16 mouse cellular contexts compared by ENCODE assay signal in the genomic region with DNA sequence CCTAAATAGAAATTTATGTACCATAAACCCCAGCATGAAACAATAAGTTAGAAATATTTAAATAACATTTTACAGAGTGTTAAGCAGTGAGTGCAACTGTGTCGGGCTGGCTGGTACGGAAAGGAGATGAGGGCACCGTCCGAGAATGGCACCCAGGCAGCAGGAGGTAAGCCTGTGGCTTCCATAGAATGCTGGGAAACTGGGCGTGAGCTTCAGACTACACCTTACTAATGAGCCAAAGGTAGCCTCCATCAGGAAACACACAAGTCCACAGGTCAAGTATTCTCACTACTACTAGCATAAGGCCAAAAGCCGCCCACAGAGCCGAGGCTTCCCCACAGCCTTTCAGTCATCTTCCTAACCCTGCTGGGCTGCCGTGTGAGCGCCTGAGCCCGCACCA.
"Had no signal": no experiment of that assay in that cellular context is flagged by ENCODE, and none has a peak within 500 bp of the region (broad histone marks: within the 10 kb centered on the region; RNA-seq: fewer than 3 reads in every experiment).

No protein-coding gene starts in this region.

- H3K4me3 ChIP-seq: neural tube, embryonic 12.5 days; neural tube, embryonic 13.5 days; neural tube, embryonic 15.5 days; stomach, embryonic 15.5 days had no signal

- H3K4me1 ChIP-seq: neural tube, embryonic 12.5 days had no signal

- H3K36me3 ChIP-seq: neural tube, embryonic 12.5 days; neural tube, embryonic 13.5 days; neural tube, embryonic 15.5 days; stomach, embryonic 15.5 days had no signal

- H3K9ac ChIP-seq: neural tube, embryonic 12.5 days; neural tube, embryonic 13.5 days; neural tube, embryonic 15.5 days; stomach, embryonic 15.5 days had no signal

- H3K4me2 ChIP-seq: neural tube, embryonic 12.5 days; neural tube, embryonic 13.5 days; neural tube, embryonic 15.5 days; stomach, embryonic 15.5 days had no signal

- H3K27me3 ChIP-seq: neural tube, embryonic 12.5 days; neural tube, embryonic 13.5 days; neural tube, embryonic 15.5 days; stomach, embryonic 15.5 days had no signal

- H3K27ac ChIP-seq: neural tube, embryonic 12.5 days; neural tube, embryonic 13.5 days; neural tube, embryonic 15.5 days; stomach, embryonic 15.5 days had no signal

- H3K9me3 ChIP-seq: neural tube, embryonic 12.5 days; neural tube, embryonic 13.5 days; neural tube, embryonic 15.5 days; stomach, embryonic 15.5 days had no signal

- DNase-seq: retina, postnatal 1 day; right cerebral cortex, adult 18-20 months; right cerebral cortex, postnatal 14 days; right cerebral cortex, postnatal 25 days; right cerebral cortex, postnatal 4 days; spleen, adult 18-20 months; thymus, adult 18-20 months; thymus, adult 2 months; thymus, postnatal 14 days; thymus, postnatal 25 days; thymus, postnatal 36 days; thymus, postnatal 4 days had no signal
